Mouse (Mus musculus): ENCODE measurements around the gene Tmem125. TPM values are rescaled to one million over a fixed set of nuclear protein-coding genes. Genes with fewer than 3 reads are reported as not detected.
"Not testable (repeated sequence)": the region's sequence is repeated elsewhere in the genome, so short reads cannot be mapped to it uniquely, and the experiment has no call there.

Gene Tmem125
- polyA plus RNA-seq, 1 experiment: not detected

DNA sequence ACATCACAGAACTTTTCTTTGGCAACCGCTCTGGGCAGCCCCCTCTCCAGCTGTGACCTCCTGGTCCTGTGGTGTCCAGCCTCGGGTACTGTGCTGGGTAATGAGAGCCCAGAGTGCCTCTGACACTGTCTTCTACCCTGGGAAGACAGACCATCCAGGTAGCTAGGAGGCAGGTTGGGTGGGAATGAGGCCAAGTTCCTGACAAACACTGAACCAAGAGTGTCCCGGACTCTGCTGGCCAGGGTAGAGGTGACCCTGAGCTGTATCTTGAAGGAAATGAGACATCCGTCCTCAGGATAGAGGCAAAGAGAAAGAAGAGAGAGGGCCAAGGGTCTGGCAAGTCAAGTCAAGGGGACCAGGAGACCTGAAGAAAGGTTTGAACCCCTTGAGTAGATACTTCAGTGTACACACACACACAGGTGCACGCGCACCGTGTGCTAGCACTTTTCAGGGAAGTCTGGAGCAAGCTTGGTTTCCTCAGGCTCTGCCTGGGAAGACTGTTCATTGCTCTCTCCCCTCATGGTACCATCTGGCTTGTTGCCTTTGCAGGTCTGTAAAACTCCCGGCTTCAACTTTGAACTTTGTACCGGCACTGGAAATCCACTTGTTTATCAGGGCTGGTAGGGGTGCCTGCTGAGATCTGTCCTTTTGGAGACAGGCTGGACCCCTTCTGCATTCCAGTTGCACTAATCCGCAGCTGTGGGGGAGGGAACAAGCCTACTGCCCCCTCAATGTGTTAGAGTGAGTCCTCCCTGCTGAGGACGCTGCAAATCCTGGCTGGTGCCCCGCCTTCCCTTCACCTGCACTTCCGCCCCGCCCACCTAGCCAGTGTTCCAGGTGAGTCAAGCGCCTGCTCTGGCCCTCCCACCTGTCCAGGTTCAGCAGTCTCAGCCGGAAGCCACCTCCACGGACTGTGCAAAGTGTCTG is 17.2 kb downstream of the Tmem125 start, which contains the start of gene 2610528J11Rik:
Gene 2610528J11Rik, plus strand, starts transcription at position 592 of the 927 bp plus-strand sequence.
- Histone ChIP-seq H3K27ac (ENCODE audit: insufficient read depth, low read depth, low read length) (no peak within 1 kb of the TSS), H3K4me1 (ENCODE audit: control insufficient read depth, insufficient read depth, low read length) (0 out of 2 replicates have a peak, but pooled peaks cover 3% of the 10 kb centered on the region), H3K4me3 (ENCODE audit: insufficient read depth, low read depth, low read length) (no peak within 1 kb of the TSS)
- WGBS: 48% methylated on average over 17 of the region's 17 CpGs
- TF ChIP-seq POLR2A (IDR thresholded peaks at IDR 0.05; ENCODE audit: insufficient read depth, low read depth, low read length) (no peak), CTCF (IDR thresholded peaks at IDR 0.05; ENCODE audit: insufficient read depth, low read depth, low read length) (no peak)

DNA sequence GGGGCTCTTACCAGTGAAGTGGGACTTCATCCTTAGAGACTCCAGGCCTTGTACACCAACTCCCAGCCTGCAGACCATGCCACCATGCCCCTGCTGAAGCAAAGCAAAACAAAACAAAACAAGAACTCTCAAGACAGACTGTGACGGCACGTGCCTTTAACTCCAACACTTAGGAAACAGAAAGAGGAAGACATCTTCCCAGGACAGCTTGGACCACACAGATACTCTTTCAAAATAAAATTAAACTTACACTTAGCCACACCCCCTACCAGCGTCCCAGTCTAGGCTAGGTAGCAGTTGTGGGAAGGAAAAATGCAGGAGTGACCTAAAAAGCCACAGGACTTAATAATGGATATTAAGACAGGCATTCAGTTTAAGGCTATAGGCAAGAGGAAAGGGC is 18.1 kb downstream of the Tmem125 start:
- 84% methylated on average over 3 of the region's 3 CpGs for WGBS
- H3K27ac ChIP-seq (ENCODE audit: insufficient read depth, low read depth, low read length): no peak overlapping the region
- TF ChIP-seq POLR2A (IDR thresholded peaks at IDR 0.05; ENCODE audit: insufficient read depth, low read depth, low read length): no peak
- TF ChIP-seq CTCF (IDR thresholded peaks at IDR 0.05; ENCODE audit: insufficient read depth, low read depth, low read length): no peak
- no peak overlapping the region for H3K4me3 ChIP-seq (ENCODE audit: insufficient read depth, low read depth, low read length)
- 0 out of 2 replicates have a peak, but pooled peaks cover 3% of the 10 kb centered on the region for H3K4me1 ChIP-seq (ENCODE audit: control insufficient read depth, insufficient read depth, low read length)

DNA sequence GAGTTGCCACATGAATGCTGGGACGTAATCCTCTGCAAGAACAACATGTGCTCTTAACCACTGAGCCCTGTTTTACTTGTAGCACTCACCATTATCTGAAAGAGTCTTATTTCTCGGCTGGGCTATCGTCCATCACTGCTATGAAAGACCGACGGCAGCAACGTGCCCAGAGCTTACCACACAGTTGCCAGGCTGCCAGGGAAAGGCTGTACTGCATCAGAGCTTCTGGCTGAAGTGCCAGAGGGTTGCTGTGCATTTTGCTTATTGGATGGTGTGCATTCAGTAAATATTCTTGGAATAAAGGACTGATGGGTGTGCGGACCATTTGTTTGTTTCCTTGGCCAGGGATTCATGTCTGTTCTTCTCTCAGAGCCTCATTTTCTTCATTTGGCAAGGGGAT is 19.9 kb downstream of the Tmem125 start:
- TF ChIP-seq POLR2A (IDR thresholded peaks at IDR 0.05; ENCODE audit: insufficient read depth, low read depth, low read length) (no peak), CTCF (IDR thresholded peaks at IDR 0.05; ENCODE audit: insufficient read depth, low read depth, low read length) (no peak)
- 30% methylated on average over 7 of the region's 7 CpGs for WGBS

DNA sequence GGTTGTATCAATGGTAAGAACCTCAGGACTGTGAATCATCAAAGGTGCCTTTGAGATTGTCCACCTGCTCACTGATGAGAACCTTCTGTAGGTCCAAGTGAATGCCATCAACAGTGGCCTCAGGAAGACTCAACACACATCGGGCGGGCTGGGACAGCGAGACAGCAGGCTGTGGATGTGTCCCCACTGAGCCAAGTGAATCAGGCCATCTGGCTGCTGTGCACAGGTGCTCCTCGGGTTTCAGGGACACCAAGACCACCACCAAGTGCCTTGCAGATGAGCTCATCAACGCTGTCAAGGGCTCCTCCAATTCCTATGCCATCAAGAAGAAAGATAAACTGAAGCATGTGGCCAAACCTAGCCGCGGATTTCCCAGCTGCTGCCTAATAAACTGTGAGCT is 21.6 kb downstream of the Tmem125 start:
- TF ChIP-seq CTCF (IDR thresholded peaks at IDR 0.05; ENCODE audit: insufficient read depth, low read depth, low read length): no peak
- no peak for TF ChIP-seq POLR2A (IDR thresholded peaks at IDR 0.05; ENCODE audit: insufficient read depth, low read depth, low read length)
- Histone ChIP-seq H3K4me1 (ENCODE audit: control insufficient read depth, insufficient read depth, low read length) (peaks cover 4% of the 10 kb centered on the region; the same call in 1 of the 2 replicates), H3K27ac (ENCODE audit: insufficient read depth, low read depth, low read length) (no peak overlapping the region), H3K4me3 (ENCODE audit: insufficient read depth, low read depth, low read length) (no peak overlapping the region)
- WGBS: 86% methylated on average over 7 of the region's 7 CpGs

More for the DNA sequence above, 19.9 kb downstream of the Tmem125 start:
- H3K4me1 ChIP-seq (ENCODE audit: control insufficient read depth, insufficient read depth, low read length): 0 out of 2 replicates have a peak, but pooled peaks cover 3% of the 10 kb centered on the region
- no peak overlapping the region for H3K27ac ChIP-seq (ENCODE audit: insufficient read depth, low read depth, low read length)
- no peak overlapping the region for H3K4me3 ChIP-seq (ENCODE audit: insufficient read depth, low read depth, low read length)

DNA sequence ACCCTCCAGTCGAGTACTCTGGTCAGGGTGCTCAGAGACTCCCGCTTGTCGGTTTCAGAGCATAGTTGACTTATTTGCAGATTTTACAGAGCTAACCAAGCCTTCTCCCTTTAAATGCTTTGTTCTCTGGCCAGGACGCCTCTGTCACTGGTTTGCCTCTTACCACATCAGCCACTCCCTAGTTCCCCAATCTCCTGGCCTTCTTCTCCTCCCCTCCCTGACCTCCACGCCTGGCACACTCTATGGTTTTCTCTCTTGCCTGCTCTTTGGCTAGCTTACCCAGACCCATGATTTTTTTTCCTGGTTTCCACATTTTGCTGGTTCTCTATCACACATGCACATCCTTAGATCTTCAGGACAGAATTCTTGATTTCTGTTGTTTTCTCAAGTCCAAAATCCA is 25.6 kb downstream of the Tmem125 start:
- Histone ChIP-seq H3K27ac (ENCODE audit: insufficient read depth, low read depth, low read length) (no peak overlapping the region), H3K4me1 (ENCODE audit: control insufficient read depth, insufficient read depth, low read length) (peaks cover 3% of the 10 kb centered on the region; the same call in 1 of the 2 replicates), H3K4me3 (ENCODE audit: insufficient read depth, low read depth, low read length) (no peak overlapping the region)
- 88% methylated on average over 5 of the region's 5 CpGs for WGBS
- TF ChIP-seq CTCF (IDR thresholded peaks at IDR 0.05; ENCODE audit: insufficient read depth, low read depth, low read length) (no peak), POLR2A (IDR thresholded peaks at IDR 0.05; ENCODE audit: insufficient read depth, low read depth, low read length) (no peak)

DNA sequence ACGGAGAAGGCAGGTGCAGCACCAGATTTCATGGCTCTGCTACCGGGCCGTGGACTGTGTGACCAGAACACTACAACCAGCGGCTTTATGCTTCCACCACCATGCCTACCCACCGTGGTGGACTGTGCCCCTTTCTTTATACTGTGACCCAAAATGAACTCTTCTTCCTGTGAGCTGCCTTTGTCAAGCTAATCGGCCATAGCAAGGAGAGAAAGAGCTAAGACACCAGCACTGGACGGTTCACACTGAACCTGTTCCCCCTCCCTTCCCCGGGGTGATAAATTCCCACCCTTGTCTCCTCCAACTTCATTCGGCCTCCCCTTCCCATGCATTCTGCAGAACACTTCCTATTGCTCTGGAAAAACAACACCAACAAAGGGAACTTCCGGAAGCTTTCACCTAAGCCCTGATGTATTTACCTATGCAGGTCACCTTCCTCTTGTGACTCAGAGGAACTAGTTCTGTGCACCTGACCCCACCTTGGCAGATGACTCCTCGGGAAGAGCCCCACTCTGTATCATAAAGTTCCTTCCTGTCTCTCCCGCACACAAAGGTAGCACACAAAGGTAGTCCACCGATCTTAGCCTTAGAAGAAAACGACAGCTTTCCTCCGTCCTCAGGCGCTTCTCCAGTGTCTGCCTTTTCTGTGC is 26.2 kb downstream of the Tmem125 start:
- TF ChIP-seq POLR2A (IDR thresholded peaks at IDR 0.05; ENCODE audit: insufficient read depth, low read depth, low read length): no peak
- TF ChIP-seq CTCF (IDR thresholded peaks at IDR 0.05; ENCODE audit: insufficient read depth, low read depth, low read length): no peak
- Histone ChIP-seq H3K4me3 (ENCODE audit: insufficient read depth, low read depth, low read length) (no peak overlapping the region), H3K4me1 (ENCODE audit: control insufficient read depth, insufficient read depth, low read length) (peaks cover 3% of the 10 kb centered on the region; the same call in 1 of the 2 replicates), H3K27ac (ENCODE audit: insufficient read depth, low read depth, low read length) (no peak overlapping the region)
- WGBS: 49% methylated on average over 16 of the region's 16 CpGs

DNA sequence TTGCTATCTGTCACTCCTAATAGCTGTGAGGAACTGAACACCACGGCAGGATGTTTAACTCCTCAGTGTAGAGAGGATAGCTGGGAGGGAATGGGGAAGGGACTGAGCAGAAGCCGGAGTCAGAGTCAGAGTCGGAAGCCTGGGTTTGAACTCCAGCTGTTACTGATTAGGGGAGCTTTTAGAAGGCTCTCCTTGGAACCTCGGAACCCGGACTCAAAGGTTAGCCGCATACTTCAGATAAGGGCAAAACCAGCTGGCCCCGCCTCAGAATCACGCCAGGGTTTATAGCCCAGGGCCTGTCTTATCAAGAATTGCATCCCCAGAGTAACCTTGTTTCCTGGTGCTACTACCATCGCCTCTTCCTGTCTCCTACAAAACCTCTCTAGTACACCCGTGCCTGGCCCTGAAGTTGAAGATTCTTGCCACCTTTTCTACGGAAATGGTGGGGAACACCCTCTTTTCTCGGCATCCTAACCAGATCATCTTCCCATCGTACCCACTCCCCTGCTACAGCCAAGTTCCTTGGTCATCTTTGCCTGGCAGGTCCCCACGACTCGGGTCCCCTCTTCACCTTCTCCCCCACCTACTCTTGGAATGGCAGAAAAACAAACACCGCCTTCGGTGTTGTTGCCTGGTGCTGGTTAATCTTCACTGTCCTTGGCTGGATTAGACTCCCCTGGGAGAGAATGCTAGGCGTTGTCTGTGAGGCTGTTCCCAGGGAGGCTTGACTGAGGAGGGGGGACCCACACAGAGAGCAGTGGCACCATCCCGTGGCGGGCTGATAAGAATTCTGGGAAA is 26.9 kb downstream of the Tmem125 start:
- no peak overlapping the region for H3K27ac ChIP-seq (ENCODE audit: insufficient read depth, low read depth, low read length)
- TF ChIP-seq CTCF (IDR thresholded peaks at IDR 0.05; ENCODE audit: insufficient read depth, low read depth, low read length) (no peak), POLR2A (IDR thresholded peaks at IDR 0.05; ENCODE audit: insufficient read depth, low read depth, low read length) (no peak)
- no peak overlapping the region for H3K4me3 ChIP-seq (ENCODE audit: insufficient read depth, low read depth, low read length)
- H3K4me1 ChIP-seq (ENCODE audit: control insufficient read depth, insufficient read depth, low read length): peaks cover 3% of the 10 kb centered on the region; the same call in 1 of the 2 replicates
- WGBS: 56% methylated on average over 20 of the region's 20 CpGs

DNA sequence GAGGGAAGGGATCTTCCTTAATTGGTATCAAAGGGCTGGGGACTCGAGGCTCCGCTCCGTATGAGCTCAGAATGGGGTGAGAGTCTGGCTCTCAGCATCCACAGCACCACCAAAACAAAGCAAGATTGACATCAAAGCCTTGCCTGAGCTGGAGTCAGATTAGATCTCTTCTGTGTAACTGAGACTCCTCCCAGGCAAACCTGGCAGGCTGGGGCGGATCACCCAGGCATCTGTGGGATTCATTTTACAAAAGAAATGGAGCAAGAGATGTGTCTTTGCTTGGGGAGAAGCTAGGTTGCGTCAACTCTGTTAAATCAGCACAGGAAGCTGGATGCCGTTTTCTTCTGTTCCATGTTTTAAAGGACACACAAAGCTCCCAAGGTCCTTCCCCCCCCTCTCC is 34.8 kb downstream of the Tmem125 start:
- WGBS: 37% methylated on average over 6 of the region's 6 CpGs
- TF ChIP-seq CTCF (IDR thresholded peaks at IDR 0.05; ENCODE audit: insufficient read depth, low read depth, low read length) (no peak), POLR2A (IDR thresholded peaks at IDR 0.05; ENCODE audit: insufficient read depth, low read depth, low read length) (no peak)
- Histone ChIP-seq H3K27ac (ENCODE audit: insufficient read depth, low read depth, low read length) (no peak overlapping the region), H3K4me3 (ENCODE audit: insufficient read depth, low read depth, low read length) (no peak overlapping the region), H3K4me1 (ENCODE audit: control insufficient read depth, insufficient read depth, low read length) (no peaks in the 10 kb centered on the region)

DNA sequence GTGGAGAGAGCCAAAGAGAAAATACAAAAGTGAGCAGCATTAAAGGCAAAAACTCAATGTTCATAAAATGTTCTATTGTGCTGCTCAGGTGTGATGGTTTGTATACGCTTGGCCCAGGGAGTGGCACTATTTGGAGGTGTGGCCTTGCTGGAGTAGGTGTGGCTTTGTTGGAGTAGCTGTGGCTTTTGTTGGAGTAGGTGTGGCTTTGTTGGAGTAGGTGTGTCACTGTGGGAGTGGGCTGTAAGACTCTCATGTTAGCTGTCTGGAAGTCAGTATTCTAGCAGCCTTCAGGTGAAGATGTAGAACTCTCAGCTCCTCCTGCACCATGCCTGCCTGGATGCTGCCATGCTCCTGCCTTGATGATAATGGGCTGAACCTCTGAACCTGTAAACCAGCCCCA is 36.7 kb downstream of the Tmem125 start:
- WGBS: 94% methylated on average over 1 of the region's 1 CpGs

More for the DNA sequence above, 36.7 kb downstream of the Tmem125 start:
- H3K27ac ChIP-seq (ENCODE audit: insufficient read depth, low read depth, low read length); H3K4me3 ChIP-seq (ENCODE audit: insufficient read depth, low read depth, low read length); H3K4me1 ChIP-seq (ENCODE audit: control insufficient read depth, insufficient read depth, low read length): not testable (repeated sequence)
